Mouse (Mus musculus): ENCODE results near the gene B3gnt3.

The B3gnt3 gene

GRCm38 (mm10) chr8:71678216-71678615, 23.4 kb downstream of the B3gnt3 start:
- DNase-seq (ENCODE audit: low spot score), result no peak

DNA sequence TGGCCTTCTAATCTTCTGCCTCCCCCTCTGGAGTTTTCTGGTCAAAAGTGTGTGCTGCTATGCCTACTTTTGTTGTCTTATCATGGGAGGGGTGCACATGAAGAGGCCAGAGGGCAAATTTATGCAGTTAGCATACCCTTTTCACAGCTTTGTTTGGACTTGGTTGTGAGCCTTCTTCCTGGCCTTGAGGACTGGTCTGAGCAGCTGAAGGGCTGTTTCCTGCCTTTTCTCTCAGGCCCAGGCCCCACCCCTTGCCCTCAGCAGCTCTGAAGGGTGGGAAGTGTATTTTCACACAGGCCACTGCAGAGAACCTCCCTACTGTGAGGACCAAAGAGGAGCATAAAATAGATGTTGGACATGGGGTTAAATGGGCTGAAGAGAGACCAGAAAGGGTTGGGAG, 24.0 kb downstream of the B3gnt3 start:
- no peak for DNase-seq (ENCODE audit: low spot score)

- DNase-seq (ENCODE audit: low spot score), result no peak
Measured at GRCm38 (mm10) chr8:71676803-71677202, 24.8 kb downstream of the B3gnt3 start.

- peak; percentile 59 for DNase-seq (ENCODE audit: low spot score)
Measured at GRCm38 (mm10) chr8:71676020-71676741, 25.4 kb downstream of the B3gnt3 start, which contains the start of gene Jak3. Jak3 (plus strand) TSS chr8:71676296.

- DNase-seq (ENCODE audit: low spot score), result no peak
Measured at GRCm38 (mm10) chr8:71675456-71676019, 26.1 kb downstream of the B3gnt3 start.

- DNase-seq (ENCODE audit: low spot score), result no peak
Measured at GRCm38 (mm10) chr8:71674071-71674470, 27.5 kb downstream of the B3gnt3 start.

DNA sequence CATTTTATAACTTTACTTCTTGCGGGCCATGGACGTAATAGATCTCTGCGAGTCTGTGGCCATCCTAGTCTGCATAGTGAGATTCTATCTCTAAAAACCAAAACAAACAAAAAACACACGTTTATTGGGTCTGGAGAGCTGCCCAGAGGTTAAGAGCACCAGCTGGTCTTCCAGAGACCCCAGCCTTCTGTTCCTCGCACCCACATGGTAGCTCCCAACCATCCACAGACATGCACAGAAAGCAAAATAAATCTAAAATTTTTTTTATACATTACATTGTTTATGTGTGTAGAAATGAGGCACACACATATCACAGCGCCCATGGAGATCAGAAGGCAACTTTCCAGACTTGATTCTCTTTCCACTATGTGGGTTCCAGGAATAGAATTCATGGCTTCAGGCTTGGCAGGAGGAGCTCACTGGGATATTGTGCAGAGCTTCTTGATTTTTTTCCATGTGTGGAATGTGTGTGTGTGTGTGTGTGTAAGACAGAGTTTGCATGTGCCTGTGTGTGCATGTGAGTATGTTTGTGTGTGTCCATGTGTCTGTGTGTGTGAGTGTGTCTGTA, 29.3 kb downstream of the B3gnt3 start:
- DNase-seq (ENCODE audit: low spot score), result peak; percentile 54

GRCm38 (mm10) chr8:71671549-71671965, 30.0 kb downstream of the B3gnt3 start, which contains the start of gene Unc13a:
Unc13a (minus strand) TSS chr8:71671757.
- peak; percentile 96 for DNase-seq (ENCODE audit: low spot score)

DNA sequence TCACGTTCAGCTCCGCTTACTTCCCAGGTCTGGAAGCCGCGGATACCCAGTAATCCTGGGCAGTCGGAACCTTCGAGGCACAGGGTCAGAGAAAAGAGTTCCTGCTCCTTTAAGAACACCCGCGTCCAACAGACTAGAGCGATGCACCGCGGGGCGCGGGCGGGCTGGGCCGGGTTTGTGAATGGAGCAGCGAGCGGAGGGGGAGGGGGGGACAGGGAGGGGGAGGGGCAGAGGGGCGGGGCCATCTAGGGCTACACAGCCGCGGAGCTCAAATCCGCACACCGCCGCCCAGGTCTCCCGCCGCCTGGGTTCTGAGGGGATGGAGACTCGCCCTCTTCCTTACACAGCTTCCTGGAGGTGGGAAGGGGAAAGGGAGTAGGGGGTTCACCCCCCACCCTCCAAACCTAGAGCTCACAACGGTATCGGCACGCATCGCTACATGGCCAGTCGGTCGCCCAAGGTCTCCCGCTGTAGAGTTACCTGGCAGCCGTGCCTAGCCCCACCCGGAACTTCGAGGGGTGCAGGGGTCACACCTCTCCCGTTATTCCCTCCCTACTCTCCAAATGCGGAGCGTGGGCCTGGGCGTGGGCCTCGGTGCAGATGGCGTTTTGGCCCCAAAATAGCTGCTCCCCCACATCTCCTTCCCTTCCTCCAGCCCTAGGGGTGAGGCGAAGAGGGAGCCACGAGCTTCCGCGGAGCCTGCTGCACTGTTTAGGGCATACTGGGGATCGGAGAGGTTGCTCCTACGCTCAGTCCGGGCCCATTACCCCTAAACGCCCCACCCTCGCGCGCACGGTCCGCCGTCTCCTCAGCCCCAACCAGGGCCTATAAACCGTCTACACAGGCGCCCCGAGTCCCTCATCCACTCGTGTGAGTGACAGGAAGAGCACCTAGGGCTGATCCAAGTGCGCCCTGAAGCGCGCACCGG, 30.7 kb downstream of the B3gnt3 start:
- DNase-seq (ENCODE audit: low spot score), result peak; percentile 91

- DNase-seq (ENCODE audit: low spot score), result no peak
Measured at GRCm38 (mm10) chr8:71670198-71670597, 31.4 kb downstream of the B3gnt3 start.

DNA sequence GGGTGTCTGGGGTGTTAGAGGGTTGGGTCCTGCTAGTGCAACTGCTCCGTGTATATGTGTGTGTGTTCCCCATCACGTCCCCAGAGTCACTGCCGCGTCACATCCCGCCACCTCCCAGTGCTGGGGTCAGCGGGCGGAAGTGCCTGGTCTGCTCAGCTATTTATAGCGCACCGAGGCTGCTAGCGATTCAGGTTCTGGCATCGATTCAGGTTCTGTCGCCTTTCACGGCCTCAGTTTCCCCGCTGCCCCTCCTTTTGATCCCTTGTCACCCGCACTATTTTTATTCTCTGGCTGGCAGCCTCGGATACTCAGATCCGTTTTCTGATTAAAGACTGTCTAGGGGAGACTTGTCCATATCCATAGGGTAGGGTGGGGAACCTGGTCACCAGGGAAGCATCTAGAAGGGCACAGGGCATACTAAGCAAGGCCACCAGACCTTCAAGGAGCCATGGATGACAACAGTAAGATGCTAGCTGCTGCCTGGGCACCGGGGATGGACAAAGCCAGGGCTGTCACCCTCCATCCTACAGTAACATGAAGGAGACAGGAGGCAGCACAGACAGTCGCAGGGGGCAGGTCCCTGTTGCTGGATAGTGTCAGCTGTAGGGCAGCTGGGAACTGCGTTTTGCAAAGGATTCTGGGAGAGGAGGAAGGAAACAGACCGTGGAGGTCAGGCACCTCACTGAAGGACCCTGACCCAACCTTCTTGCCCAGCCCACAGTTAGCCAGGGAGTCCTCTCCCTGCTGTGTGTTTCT, 33.2 kb downstream of the B3gnt3 start:
- peak; percentile 59 for DNase-seq (ENCODE audit: low spot score)

DNA sequence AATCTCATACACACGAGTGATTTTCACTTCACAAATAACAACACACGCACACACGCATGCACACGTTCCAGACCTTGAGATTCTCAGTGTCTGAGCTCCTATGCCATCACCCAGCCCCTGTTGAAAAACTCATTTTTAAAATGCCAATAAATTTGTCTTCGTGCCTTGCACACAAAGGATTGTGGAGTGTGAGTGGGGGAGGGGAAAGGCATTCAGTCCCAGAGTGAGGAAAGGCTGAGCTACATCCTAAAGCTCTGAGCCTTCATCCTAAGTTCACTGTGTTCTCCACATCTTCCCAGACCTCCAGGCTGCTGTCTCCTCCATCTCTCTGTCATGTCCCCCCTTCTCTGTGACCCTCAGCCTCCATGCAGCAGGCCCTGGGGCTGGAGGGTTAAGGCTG, 34.3 kb downstream of the B3gnt3 start:
- DNase-seq (ENCODE audit: low spot score), result peak; percentile 29

DNA sequence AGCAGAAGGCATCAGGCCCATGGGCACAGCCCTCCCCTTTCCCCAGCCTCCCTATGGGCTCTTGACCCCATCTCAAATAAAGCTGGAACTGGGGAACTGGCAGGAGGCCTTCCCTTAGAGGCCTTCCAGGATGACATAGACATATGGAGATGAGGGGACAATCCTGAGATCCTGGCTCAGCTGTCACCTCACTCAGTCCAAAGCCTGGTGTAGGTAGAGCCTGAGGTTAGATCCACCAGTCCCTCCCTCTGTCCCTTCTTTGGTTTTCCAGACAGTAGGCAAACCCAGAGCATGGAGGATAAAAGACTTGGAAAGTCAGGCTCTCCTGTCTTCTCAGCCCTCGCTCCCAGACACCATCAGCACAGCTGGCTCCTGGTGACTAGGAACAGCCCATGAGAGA, 34.7 kb downstream of the B3gnt3 start:
- no peak for DNase-seq (ENCODE audit: low spot score)

- peak; percentile 76 for DNase-seq (ENCODE audit: low spot score)
Measured at GRCm38 (mm10) chr8:71665331-71666130, 36.1 kb downstream of the B3gnt3 start.

- peak; percentile 91 for DNase-seq (ENCODE audit: low spot score)
Measured at GRCm38 (mm10) chr8:71660325-71661120, 41.1 kb downstream of the B3gnt3 start.

DNA sequence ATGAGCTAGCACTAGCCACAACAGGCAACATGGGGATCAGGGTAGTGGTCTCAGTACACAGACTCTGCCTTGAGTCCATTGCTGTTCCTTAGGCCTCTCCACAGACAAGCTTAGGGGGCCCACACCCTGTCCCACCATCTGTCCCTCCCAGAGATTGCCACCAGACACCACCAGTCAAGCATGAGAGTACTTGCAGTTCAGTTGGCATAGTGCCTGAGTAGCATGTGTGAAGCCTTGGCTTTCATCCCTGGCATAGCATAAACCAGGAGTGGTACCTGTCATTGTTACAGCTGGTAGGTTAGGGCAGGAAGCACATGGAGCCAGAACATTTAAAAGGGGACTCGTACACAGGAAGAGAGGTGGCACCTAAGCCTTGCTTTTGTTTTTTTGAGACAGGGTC, 41.8 kb downstream of the B3gnt3 start:
- peak; percentile 61 for DNase-seq (ENCODE audit: low spot score)

DNA sequence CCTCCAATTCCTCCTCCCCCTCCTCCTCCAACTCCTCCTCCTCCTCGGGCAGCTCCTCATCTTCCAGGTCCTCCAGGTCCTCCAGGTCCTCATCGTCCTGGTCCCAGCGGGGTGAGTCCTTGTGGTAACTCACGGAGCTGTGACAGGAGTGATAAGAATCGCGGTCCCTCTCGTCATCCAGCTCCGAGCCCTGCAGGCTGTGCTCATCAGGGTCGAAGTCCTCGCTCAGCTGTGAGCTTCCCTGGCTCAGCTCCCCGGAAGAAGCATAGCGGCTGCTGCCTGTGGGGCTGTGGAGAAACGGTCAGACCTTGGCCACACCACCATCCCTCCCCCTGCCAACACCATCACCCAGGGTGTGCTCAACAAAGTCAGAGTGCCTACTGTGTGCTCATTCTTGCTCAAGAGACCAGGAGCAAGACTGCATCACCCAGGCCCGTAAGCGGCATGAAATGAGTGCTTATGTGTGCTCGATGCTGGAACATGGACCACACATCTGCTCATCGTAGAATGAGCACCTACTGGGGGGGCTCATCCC, 43.0 kb downstream of the B3gnt3 start:
- DNase-seq (ENCODE audit: low spot score), result no peak

DNA sequence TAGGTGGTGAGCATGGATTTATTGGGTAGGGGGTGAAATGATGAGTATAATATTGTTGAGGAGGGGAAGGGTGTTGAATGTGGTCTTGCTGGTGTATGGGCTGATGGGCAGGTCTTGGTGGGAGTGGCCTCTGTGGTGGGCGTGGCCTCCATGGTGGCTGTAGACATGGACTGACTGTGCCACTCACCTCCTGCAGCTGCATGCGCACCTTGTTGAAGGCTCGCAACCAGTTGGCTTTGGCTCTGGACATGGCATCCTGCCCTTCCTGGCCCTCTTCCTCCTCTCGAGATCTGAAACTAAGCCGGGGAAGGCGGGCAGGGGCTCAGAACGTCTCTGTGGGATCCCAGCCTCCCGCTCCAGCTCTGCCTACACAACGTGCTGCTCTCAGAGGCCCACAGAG, 43.8 kb downstream of the B3gnt3 start:
- DNase-seq (ENCODE audit: low spot score), result no peak

- DNase-seq (ENCODE audit: low spot score), result no peak
Measured at GRCm38 (mm10) chr8:71654600-71654999, 47.0 kb downstream of the B3gnt3 start.

- DNase-seq (ENCODE audit: low spot score), result no peak
Measured at GRCm38 (mm10) chr8:71645510-71645909, 56.1 kb downstream of the B3gnt3 start.
